Mouse (Mus musculus) heart, embryonic 13.5 days (tissue): ENCODE data around the gene Amph. TPM values are rescaled to one million over a fixed set of nuclear protein-coding genes. Genes with fewer than 3 reads are reported as not detected.
"Not testable (repeated sequence)": the region's sequence is repeated elsewhere in the genome, so short reads cannot be mapped to it uniquely, and the experiment has no call there.

ENCODE experiments used
- ATAC-seq: fragments of 200-750 bp; cut with Nextera tagmentation; 2 replicates; pipeline ENCODE4 v1.8.0; 2017; ENCODE audit warnings: moderate TSS enrichment; ENCODE audit not compliant: insufficient number of reproducible peaks, low FRiP score, low TSS enrichment; ENCODE audit errors: extremely low read depth
- H3K27ac ChIP-seq: fragments of 300-500 bp; sonication (generic); replicated peaks from 2 replicates; pipeline ENCODE4 v1.5.1; 2015; ENCODE audit warnings: moderate library complexity, mild to moderate bottlenecking, inconsistent platforms
- H3K27me3 ChIP-seq: fragments of 300-500 bp; sonication (generic); replicated peaks from 2 replicates; pipeline ENCODE4 v1.6.1; 2015; ENCODE audit warnings: mild to moderate bottlenecking, inconsistent platforms
- H3K36me3 ChIP-seq: fragments of 300-500 bp; sonication (generic); 2 replicates; pipeline ENCODE4 v1.6.1; 2015; ENCODE audit warnings: mild to moderate bottlenecking, inconsistent platforms
- H3K4me1 ChIP-seq: fragments of 300-500 bp; sonication (generic); 2 replicates; pipeline ENCODE4 v1.6.1; 2015; ENCODE audit warnings: inconsistent platforms
- H3K4me2 ChIP-seq: fragments of 300-500 bp; sonication (generic); 2 replicates; pipeline ENCODE4 v1.6.1; 2015; ENCODE audit warnings: inconsistent platforms, mild to moderate bottlenecking, moderate library complexity
- H3K4me3 ChIP-seq: fragments of 300-500 bp; sonication (generic); 2 replicates; pipeline ENCODE4 v1.5.1; 2015; ENCODE audit warnings: moderate library complexity, mild to moderate bottlenecking, inconsistent platforms
- H3K9ac ChIP-seq: fragments of 300-500 bp; sonication (generic); 2 replicates; pipeline ENCODE4 v1.6.1; 2015; ENCODE audit warnings: inconsistent platforms, mild to moderate bottlenecking, moderate library complexity
- H3K9me3 ChIP-seq: fragments of 300-500 bp; sonication (generic); 2 replicates; pipeline ENCODE4 v1.6.1; 2016; ENCODE audit warnings: inconsistent platforms
- WGBS: fragments of 180-500 bp; shearing (Covaris S2); methylation state at CpG from one replicate; pipeline ENCODE4 v1.1.7; 2015; ENCODE audit warnings: mixed read lengths; 5-methylcytosine and 5-hydroxymethylcytosine counted together
- polyA plus RNA-seq: library from polyadenylated mRNA; unstranded; fragments of >200 nt; fragmentation: Nextera tagmentation; extraction: Ambion mirVana; gene quantifications from 2 replicates; pipeline ENCODE4 v1.2.1, GENCODE M21; 2015

Amph gene
- polyA plus RNA-seq, 1 experiment from 2014 or later, result 0.52 TPM

DNA sequence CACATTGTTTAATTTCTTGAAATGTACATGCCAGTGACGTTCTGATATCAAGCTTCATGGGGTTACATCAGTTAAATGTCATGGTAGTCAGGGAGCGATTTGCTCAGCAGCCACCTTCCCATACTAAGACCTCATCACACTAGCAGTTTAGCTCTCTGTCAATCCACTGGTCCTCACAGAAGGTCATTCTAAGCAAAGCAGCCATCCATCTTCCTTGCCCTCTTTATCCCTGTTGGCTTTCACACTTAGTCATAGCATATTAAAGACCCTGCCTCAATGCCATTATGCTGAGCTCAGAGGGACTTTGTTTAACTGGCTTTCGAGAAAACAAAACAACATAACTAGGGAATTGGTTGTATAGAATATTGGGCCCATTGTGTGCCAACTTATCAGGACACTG, 161.3 kb downstream of the Amph start:
- Histone ChIP-seq H3K27me3 (no peaks in the 10 kb centered on the region), H3K4me1 (no peaks in the 10 kb centered on the region), H3K36me3 (no peaks in the 10 kb centered on the region), H3K4me2 (no peak overlapping the region), H3K27ac (no peak overlapping the region), H3K9ac (no peak overlapping the region), H3K9me3 (no peaks in the 10 kb centered on the region), H3K4me3 (no peak overlapping the region)
- ATAC-seq, result no peak
- 54% methylated on average over 3 of the region's 3 CpGs for WGBS

DNA sequence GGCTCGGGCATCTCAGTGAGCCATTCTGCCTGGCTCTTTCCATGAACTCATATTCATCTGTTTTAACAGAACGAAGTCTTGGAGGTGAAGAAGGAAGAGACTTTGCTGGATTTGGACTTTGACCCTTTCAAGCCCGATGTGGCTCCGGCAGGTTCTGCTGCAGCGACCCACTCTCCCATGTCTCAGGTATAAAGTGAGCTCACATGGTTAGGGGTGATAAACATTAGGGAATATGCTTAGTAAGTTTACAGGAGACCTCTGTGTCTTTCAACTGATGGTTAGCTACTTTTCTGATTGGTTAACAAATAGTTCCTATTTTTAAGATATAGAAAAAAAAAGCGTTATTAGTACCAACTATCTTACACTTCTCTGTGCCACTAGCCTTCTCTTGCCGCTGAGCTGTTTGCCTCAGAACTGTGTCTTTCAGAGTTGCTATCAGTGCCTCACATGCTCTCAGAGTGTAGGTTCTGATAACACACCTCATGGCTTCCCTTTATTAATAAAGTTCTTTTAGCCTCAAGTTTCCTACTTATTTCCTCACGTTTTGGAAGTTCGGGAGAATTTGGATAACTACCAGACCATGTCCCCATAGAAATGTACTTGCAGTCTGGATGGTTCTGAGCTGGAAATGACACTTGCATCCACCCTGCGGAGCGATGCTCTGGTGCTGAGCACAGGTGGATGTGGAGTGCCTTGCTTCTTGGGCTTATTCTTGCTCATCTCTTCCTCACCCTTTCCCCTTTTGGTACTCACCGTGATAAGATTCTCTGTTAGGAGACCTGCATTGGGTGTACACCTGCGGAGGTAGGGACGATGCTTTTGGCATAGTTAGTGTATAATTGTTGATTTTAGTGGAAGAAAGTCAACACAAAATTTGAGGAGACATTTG, 165.3 kb downstream of the Amph start:
- WGBS, result 78% methylated on average over 14 of the region's 14 CpGs
- H3K4me2 ChIP-seq, result no peak overlapping the region
- no peak overlapping the region for H3K27ac ChIP-seq
- H3K4me3 ChIP-seq, result no peak overlapping the region
- H3K36me3 ChIP-seq, result no peaks in the 10 kb centered on the region
- no peak for ATAC-seq
- H3K27me3 ChIP-seq, result no peaks in the 10 kb centered on the region
- no peaks in the 10 kb centered on the region for H3K9me3 ChIP-seq
- H3K4me1 ChIP-seq, result no peaks in the 10 kb centered on the region
- no peak overlapping the region for H3K9ac ChIP-seq

DNA sequence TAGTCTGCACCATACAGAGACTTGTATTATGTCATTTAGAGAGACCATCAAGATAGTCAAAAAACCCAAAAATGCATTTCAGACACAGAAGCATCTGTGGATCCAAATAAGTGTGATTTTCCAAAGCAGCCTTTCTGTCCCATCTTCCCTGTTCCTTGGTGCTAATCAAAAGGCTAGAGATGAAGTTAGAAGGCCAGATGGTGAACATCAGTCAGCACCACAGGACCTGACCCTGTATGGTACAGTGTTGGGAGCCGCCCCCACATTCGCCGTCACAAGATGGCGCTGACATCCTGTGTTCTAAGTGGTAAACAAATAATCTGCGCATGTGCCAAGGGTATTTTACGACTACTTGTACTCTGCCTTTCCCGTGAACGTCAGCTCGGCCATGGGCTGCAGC, 166.8 kb downstream of the Amph start:
- WGBS, result 84% methylated on average over 5 of the region's 9 CpGs
- H3K36me3 ChIP-seq, H3K27me3 ChIP-seq, H3K9me3 ChIP-seq, H3K4me2 ChIP-seq, H3K27ac ChIP-seq, ATAC-seq, H3K4me3 ChIP-seq, H3K4me1 ChIP-seq, H3K9ac ChIP-seq: not testable (repeated sequence)

DNA sequence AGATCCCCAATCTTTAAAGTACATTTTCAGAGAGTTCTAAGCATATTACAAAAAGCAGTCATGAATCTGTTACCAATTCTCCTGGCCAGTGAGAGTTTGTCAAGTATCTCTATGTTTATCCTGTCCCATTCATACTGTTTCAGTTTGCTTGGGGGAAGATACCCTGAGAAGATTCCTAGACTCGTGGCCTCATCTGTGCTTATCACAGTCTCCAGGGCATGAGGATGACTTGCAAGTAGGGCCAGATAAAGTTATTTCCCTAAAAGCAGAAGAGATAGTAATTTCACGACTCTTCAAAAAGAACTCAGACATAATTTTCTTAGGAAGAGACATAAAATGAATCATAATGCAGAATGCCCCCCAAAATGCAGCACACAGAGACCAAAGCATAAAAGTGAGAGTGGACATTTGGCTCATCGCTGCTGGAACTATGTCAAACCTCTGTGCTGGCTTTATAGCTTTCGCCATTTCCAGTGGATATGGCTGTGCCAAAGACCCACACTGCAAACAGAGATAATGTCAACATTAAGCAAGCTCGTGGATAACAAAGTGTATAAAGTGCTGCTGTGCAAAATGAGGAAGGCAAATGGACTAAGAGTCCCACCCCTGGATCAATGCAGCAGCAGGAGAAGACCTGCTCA, 179.0 kb downstream of the Amph start:
- H3K27ac ChIP-seq, result no peak overlapping the region
- no peak overlapping the region for H3K4me3 ChIP-seq
- no peak for ATAC-seq
- no peaks in the 10 kb centered on the region for H3K36me3 ChIP-seq
- no peak overlapping the region for H3K9ac ChIP-seq
- H3K4me2 ChIP-seq, result no peak overlapping the region
- no peaks in the 10 kb centered on the region for H3K4me1 ChIP-seq
- no peaks in the 10 kb centered on the region for H3K27me3 ChIP-seq
- H3K9me3 ChIP-seq, result no peaks in the 10 kb centered on the region
- WGBS, result 50% methylated on average over 5 of the region's 5 CpGs

DNA sequence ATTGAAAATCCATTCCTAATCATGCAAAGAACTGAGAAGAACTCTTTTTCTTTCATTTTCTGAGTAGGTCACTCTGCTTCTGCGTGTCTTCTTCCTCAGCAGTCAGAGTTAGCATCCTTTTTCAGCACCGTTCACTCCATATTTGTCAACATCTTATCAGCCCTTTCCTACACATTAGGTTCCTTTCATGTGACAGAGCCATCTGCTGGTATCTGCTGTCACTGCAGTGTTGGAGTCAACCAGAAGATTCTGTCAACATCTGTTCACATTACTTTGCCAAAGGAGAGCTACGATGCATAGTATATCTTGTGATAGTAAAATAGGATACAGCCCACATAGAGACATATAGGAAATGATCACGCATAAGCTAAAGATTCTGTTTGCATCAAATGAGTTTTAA, 185.8 kb downstream of the Amph start:
- no peak for ATAC-seq
- no peak overlapping the region for H3K9ac ChIP-seq
- no peaks in the 10 kb centered on the region for H3K27me3 ChIP-seq
- H3K4me2 ChIP-seq, result no peak overlapping the region
- no peak overlapping the region for H3K4me3 ChIP-seq
- WGBS, result 31% methylated on average over 4 of the region's 4 CpGs
- H3K9me3 ChIP-seq, result no peaks in the 10 kb centered on the region
- H3K36me3 ChIP-seq, result no peaks in the 10 kb centered on the region
- 0 out of 2 replicates have a peak, but pooled peaks cover 1% of the 10 kb centered on the region for H3K4me1 ChIP-seq
- H3K27ac ChIP-seq, result no peak overlapping the region

DNA sequence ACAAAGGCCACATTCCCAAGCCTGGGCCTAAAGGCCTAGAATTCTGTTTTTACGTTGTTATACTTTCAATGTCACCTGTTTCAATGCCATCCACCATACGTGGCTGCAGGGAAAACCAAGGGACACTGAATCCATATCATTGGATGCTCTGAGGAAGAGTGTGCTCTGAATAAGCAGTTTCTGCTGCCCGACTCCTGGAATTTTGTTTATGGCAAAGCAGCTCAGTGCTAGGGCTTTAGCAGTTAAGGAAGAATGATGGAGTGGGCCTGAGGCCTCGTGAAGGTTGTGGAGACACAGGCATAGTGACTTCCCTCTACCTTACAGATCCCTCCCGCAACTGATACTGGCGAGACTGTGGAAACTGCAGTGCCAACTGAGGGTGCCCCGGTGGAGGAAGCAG, 189.2 kb downstream of the Amph start:
- H3K9ac ChIP-seq, result no peak overlapping the region
- 0 out of 2 replicates have a peak, but pooled peaks cover 5% of the 10 kb centered on the region for H3K4me1 ChIP-seq
- no peak overlapping the region for H3K4me3 ChIP-seq
- no peak overlapping the region for H3K4me2 ChIP-seq
- WGBS, result 60% methylated on average over 7 of the region's 7 CpGs
- ATAC-seq, result no peak
- no peaks in the 10 kb centered on the region for H3K27me3 ChIP-seq
- H3K9me3 ChIP-seq, result no peaks in the 10 kb centered on the region
- no peaks in the 10 kb centered on the region for H3K36me3 ChIP-seq
- H3K27ac ChIP-seq, result no peak overlapping the region

DNA sequence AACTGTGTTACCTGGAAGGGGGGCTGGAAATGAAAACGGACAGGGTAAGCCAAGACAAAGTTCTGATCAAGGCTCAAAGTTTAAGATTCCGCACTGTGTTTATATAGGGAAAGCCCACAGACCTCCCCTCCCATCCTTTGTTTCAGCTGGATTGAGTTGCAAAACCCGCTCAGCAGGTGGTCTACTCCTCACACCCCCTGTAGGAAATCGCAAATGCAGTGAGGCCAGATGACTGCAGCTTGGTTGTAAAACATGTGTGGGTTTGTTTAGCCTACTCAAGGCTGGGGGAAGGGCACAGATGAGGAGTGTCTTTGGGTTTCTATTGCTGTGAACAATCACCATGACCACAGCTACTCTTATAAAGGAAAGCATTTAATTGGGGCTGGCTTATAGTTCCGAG, 189.9 kb downstream of the Amph start:
- Histone ChIP-seq H3K4me2 (no peak overlapping the region), H3K4me1 (0 out of 2 replicates have a peak, but pooled peaks cover 5% of the 10 kb centered on the region), H3K9me3 (no peaks in the 10 kb centered on the region), H3K4me3 (no peak overlapping the region), H3K27ac (no peak overlapping the region), H3K9ac (no peak overlapping the region), H3K36me3 (no peaks in the 10 kb centered on the region), H3K27me3 (no peaks in the 10 kb centered on the region)
- 49% methylated on average over 5 of the region's 5 CpGs for WGBS
- no peak for ATAC-seq

DNA sequence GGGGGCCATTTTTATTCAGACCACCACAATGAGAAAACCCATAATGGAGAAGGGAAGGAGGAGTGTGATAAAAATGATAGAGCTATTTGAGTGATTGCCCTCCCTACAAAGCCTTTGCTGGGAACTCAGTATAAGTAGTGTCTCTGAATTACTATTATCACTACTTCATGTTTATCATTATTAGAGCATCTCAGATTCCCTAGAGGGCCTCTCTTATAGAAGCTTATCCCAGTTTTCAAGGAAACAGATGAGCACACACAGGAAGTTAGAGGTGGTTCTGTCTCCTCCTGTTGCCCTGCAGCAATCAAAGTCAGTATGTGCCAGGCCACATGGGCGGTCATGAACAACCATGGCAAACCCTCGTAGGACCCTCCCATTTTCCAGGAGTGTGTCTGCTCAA, 190.5 kb downstream of the Amph start:
- Histone ChIP-seq H3K4me3 (no peak overlapping the region), H3K36me3 (no peaks in the 10 kb centered on the region), H3K4me1 (0 out of 2 replicates have a peak, but pooled peaks cover 5% of the 10 kb centered on the region), H3K9ac (no peak overlapping the region), H3K27me3 (no peaks in the 10 kb centered on the region), H3K9me3 (no peaks in the 10 kb centered on the region), H3K27ac (no peak overlapping the region), H3K4me2 (no peak overlapping the region)
- WGBS, result 82% methylated on average over 2 of the region's 2 CpGs
- ATAC-seq, result no peak

DNA sequence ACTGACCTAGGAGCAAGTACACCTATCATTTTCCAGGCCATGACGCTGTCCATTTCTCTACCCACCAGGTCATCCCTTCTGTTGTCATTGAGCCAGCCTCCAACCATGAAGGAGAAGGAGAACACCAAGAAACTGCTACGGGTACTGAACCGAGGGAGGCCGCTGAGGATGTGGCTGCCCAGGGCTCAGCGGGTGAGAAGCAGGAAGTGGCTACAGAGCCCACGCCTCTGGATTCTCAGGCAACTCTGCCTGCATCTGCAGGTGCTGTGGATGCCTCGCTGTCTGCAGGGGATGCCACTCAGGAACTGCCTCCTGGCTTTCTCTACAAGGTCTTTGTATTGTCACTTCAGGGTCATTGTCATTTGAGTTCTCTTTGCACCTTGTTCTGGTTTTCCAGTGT, 191.1 kb downstream of the Amph start:
- no peaks in the 10 kb centered on the region for H3K36me3 ChIP-seq
- WGBS, result 70% methylated on average over 7 of the region's 7 CpGs
- H3K4me2 ChIP-seq, result no peak overlapping the region
- H3K4me3 ChIP-seq, result no peak overlapping the region
- no peak overlapping the region for H3K27ac ChIP-seq
- no peak overlapping the region for H3K9ac ChIP-seq
- no peaks in the 10 kb centered on the region for H3K9me3 ChIP-seq
- 0 out of 2 replicates have a peak, but pooled peaks cover 5% of the 10 kb centered on the region for H3K4me1 ChIP-seq
- no peak; the same call in 1 of the 2 replicates for ATAC-seq
- H3K27me3 ChIP-seq, result no peaks in the 10 kb centered on the region

DNA sequence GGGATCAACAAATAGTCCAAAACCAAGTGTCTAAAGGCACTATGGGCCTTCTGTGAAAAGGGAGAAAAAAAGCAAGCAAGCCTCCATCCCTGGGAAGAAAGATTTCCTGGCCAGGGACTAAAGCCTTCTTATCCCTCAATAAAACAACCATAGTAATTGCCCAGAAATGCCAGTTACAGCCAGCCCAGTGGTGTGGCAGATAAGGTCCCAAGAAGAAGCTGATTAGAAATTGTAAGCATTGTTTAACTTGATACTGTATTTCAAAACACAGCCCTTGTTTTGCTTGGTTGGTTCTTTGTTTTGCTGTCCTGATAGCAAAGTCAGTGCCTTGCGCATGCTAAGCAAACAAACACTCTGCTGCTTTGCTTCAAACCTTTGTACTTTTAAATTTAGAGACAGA, 191.8 kb downstream of the Amph start:
- no peak for ATAC-seq
- H3K4me3 ChIP-seq, result no peak overlapping the region
- H3K4me1 ChIP-seq, result 0 out of 2 replicates have a peak, but pooled peaks cover 5% of the 10 kb centered on the region
- no peaks in the 10 kb centered on the region for H3K27me3 ChIP-seq
- H3K27ac ChIP-seq, result no peak overlapping the region
- H3K4me2 ChIP-seq, result no peak overlapping the region
- H3K9ac ChIP-seq, result no peak overlapping the region
- H3K36me3 ChIP-seq, result no peaks in the 10 kb centered on the region
- H3K9me3 ChIP-seq, result no peaks in the 10 kb centered on the region
- 63% methylated on average over 1 of the region's 1 CpGs for WGBS

DNA sequence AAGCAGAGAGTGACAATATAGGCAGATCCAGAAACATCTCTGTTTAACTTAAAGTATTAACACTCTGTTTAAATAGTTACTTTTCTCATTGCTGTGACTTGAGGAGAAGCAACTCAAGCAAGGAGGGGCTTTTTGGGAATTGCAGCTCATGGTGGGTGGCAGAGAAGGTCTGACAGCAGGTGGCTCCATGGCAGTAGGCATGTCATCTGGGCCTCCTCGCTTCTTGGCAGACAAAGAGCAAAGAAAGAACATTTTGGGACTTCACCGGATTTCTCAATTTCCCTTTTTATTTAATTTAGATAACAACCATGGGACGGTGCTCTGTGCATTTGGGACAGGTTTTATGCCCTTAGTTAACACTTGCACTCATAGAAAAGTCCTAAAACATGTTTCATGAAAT, 195.8 kb downstream of the Amph start:
- Histone ChIP-seq H3K27ac (no peak overlapping the region), H3K4me1 (0 out of 2 replicates have a peak, but pooled peaks cover 5% of the 10 kb centered on the region), H3K36me3 (no peaks in the 10 kb centered on the region), H3K4me3 (no peak overlapping the region), H3K27me3 (no peaks in the 10 kb centered on the region), H3K4me2 (no peak overlapping the region), H3K9ac (no peak overlapping the region), H3K9me3 (no peaks in the 10 kb centered on the region)
- no peak for ATAC-seq
- WGBS, result 78% methylated on average over 3 of the region's 3 CpGs
